Mouse (Mus musculus) effector memory CD4-positive, alpha-beta T cell, adult 5 months (primary cell): ENCODE data around the gene Rbm12. TPM values are rescaled to one million over a fixed set of nuclear protein-coding genes. Genes with fewer than 3 reads are reported as not detected.

Experiments
- polyA plus RNA-seq: library from polyadenylated mRNA; unstranded; fragments of 100-300 nt; shearing (Covaris generic); gene quantifications from one replicate; pipeline ENCODE4 v1.2.1, GENCODE M21; 2017

The Rbm12 gene
- 52.0 TPM for polyA plus RNA-seq

DNA sequence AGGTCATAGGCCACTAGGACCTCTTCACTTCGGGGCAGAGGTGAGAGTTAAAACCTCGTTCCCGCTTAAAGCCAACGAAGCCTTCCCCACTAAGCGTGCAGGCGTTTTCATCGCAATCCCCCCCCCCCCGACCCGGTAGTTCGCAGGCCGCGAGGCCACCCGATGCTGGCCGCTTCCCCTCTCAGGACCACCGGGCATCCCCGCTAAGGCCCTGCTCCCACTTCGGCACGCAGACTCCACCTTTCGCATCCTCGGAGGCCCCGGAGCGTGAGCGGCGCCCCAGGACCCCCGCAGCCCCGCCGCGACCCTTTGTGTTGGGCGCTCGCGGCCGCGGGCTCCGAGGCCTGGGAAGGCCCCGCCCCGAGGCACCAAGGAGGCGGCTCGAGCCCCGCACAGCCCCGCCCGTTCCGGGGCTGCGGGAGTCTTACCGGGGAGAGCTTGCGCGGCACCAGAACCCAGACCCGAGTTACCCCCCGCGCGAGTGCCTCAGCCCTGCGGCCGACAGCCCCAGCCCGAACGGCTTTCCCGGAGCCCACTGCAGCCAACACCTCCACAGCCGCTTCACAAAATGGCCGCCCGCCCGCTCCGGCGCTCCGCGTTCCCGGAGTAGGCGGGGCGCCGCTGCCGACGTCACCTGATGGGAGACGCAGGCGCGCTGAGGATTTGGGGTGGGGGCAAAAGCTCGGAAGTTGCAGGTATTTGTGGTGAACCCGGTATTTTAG, at the start of gene Rbm12, which contains the start of gene Cpne1:
Rbm12 (minus strand) TSS at position 621 of the 722 bp plus-strand sequence.
Cpne1 (minus strand) TSS at position 608 of the 722 bp plus-strand sequence.

DNA sequence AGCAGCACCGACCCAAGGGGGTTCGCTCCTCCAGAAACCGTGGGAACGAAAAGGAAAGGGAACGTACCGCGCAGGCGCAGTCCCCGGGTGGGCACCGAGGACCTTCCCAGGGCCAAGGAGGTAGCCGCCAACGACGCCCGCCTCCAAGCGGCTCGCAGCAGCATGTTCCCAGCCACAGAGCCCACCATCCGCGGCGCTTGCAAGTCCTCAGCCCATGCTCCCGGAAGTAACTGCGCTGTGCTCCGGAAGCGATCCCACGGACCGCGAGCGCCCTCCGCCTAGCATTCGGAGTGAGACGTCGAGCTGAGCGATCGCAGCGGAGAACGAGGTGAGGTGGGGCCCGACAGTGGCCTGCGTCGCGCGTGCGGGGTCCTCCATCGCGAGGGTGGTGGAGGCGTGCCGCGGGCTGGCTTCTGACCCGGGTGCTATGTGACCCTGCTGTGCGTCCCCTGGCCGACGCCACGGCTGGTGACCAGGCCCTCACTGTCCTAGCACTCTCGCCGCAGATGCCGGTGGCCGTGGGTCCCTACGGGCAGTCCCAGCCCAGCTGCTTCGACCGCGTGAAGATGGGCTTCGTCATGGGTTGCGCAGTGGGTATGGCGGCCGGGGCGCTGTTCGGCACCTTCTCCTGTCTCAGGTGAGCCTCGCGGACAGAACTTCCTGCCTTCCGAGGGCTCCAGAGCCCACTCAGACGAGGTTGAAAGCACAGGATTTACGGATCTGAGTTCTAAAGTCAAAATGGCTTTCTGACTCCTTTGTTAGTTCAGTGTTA, 32.4 kb upstream of the Rbm12 start, which contains the start of the genes Romo1 and Nfs1:
Romo1 (plus strand) TSS at position 87 of the 772 bp plus-strand sequence.
Nfs1 (minus strand) TSS at position 234 of the 772 bp plus-strand sequence.

GRCm38 (mm10) chr2:156126992-156127391, 15.2 kb upstream of the Rbm12 start, which contains the start of gene Gm28036:
TSS of gene Gm28036 (minus strand) at chr2:156127092.

DNA sequence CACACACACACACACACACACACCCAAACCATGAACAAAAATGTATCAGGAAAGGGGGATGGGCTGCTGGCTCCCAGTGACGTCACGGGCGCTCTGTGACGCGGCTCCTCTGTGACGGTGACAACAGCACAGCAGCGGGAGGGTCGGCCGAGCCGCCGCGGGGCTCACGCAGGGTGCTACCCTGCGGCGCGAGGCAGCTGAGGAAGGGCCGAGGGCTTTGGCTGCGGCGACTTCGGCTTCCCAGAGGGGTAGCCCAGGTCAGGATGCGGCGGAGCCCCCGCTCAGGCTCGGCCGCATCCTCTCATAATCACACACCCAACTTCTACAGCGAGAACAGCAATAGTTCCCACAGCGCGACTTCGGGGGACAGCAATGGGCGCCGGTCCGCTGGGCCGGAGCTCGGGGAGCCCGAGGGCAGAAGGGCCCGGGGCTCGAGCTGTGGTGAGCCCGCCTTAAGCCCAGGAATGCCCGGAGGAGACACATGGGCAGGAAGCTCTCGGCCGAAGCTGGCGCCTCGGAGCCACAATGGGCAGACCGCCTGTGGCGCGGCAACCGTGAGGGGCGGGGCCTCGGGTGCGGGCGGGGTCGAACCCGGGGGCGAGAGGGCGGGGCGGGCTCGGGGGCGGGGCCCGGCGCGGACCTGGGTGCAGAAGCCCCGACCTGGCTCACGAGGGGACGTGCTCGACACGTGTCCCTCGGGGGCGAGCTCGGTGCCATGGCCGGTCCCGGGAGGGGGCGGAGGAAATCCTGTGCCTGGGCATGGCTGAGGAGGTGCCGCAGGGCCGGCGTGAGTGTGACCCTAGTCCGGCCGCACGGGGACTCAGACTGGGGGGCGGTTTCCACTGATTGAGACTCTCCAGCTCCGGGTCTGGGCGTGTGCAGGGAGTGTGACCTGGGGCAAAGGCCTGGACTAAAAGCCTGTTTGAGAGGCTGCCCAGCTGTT, 46.4 kb downstream of the Rbm12 start, which contains the start of gene Spag4:
Spag4 (plus strand) TSS at position 77 of the 943 bp plus-strand sequence.

DNA sequence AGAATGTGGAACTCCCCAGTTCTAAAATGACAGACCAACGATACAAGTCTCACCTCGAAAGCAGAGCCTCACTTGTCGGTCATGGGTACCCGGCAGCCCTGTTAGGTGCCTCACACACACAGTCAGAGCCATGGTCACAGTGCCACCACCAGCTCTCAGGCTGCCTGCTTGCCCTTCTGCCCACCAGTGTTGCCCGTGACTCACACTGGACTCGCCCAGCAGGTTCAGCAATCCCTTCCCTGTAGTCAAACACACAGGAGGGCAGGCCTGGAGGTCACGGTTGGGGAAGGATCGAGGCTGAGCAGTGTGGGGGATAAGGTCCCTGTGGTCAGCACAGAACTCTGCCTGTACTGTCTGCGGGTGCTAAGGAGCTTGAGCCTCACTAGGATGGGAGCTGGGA, 59.0 kb downstream of the Rbm12 start, which contains the start of gene Fer1l4:
Fer1l4 (minus strand) TSS at position 132 of the 400 bp plus-strand sequence.

Other genes with a start within 250 kb of the Rbm12 start
- gene Uqcc1, start 181.7 kb downstream of the Rbm12 start, polyA plus RNA-seq, result 31.1 TPM
- not detected for gene Gm15557, start 171.2 kb downstream of the Rbm12 start, polyA plus RNA-seq
- gene Gdf5, start 166.6 kb downstream of the Rbm12 start, polyA plus RNA-seq, result not detected
- 21.9 TPM for gene Cep250, start 155.5 kb downstream of the Rbm12 start, polyA plus RNA-seq
- gene 6430550D23Rik, start 104.0 kb downstream of the Rbm12 start, polyA plus RNA-seq, result 1.2 TPM
- 105 TPM for gene Ergic3, start 103.9 kb downstream of the Rbm12 start, polyA plus RNA-seq
- not detected for gene Fer1l4, start 59.0 kb downstream of the Rbm12 start, polyA plus RNA-seq
- gene Spag4, start 46.8 kb downstream of the Rbm12 start, polyA plus RNA-seq, result 4.3 TPM
- gene Cpne1, start within 50 bp of the Rbm12 start, polyA plus RNA-seq, result 60.0 TPM
- gene Gm28036, start 15.1 kb upstream of the Rbm12 start, polyA plus RNA-seq, result 29.0 TPM
- gene Romo1, start 32.1 kb upstream of the Rbm12 start, polyA plus RNA-seq, result 128 TPM
- 33.4 TPM for gene Nfs1, start 32.2 kb upstream of the Rbm12 start, polyA plus RNA-seq
- 1,812 TPM for gene Rbm39, start 68.3 kb upstream of the Rbm12 start, polyA plus RNA-seq
- 63.6 TPM for gene Phf20, start 84.5 kb upstream of the Rbm12 start, polyA plus RNA-seq
- 5.3 TPM for gene Cnbd2, start 200.3 kb upstream of the Rbm12 start, polyA plus RNA-seq
- gene Scand1, start 200.7 kb upstream of the Rbm12 start, polyA plus RNA-seq, result 74.1 TPM